Mouse (Mus musculus) MEL (cell line): Measurements from ENCODE around the gene Pbx4. TPM values are rescaled to one million over a fixed set of nuclear protein-coding genes. Genes with fewer than 3 reads are reported as not detected.

Experiments used
- DNase-seq: peaks from one replicate; pipeline ENCODE4 v3.0.0; 2011; ENCODE audit warnings: low read depth, low spot score
- H3K27ac ChIP-seq: 2 replicates; pipeline ENCODE4 v1.5.1; 2012; ENCODE audit warnings: low read depth, mild to moderate bottlenecking, control low read depth, low read length, moderate library complexity; ENCODE audit not compliant: control insufficient read depth
- H3K27me3 ChIP-seq, 2 experiments: fragments of 150-350 bp in 1 of 2; sonication (generic) in 1 of 2; 2 replicates each; pipeline ENCODE4 v1.6.1; 2012; ENCODE audit warnings: low read length in 2 of 2, mild to moderate bottlenecking in 2 of 2, improper control_type of control experiment in 1 of 2, moderate library complexity in 1 of 2; ENCODE audit not compliant: insufficient read depth in 2 of 2, control insufficient read depth in 1 of 2
- H3K36me3 ChIP-seq, 2 experiments: 2 replicates each; pipeline ENCODE4 v1.6.1; 2012 to 2014; ENCODE audit warnings: low read length in 2 of 2, improper control_type of control experiment in 1 of 2, inconsistent platforms in 1 of 2, mild to moderate bottlenecking in 1 of 2; ENCODE audit not compliant: insufficient read depth in 2 of 2, control insufficient read depth in 1 of 2
- H3K4me1 ChIP-seq, 2 experiments: fragments of 150-350 bp in 1 of 2; sonication (generic) in 1 of 2; 2 replicates each; pipeline ENCODE4 v1.6.1; 2012; ENCODE audit warnings: low read length in 2 of 2, improper control_type of control experiment in 1 of 2, mild to moderate bottlenecking in 1 of 2; ENCODE audit not compliant: insufficient read depth in 2 of 2, control insufficient read depth in 1 of 2
- H3K4me3 ChIP-seq, 2 experiments: fragments of 150-350 bp in 1 of 2; sonication (generic) in 1 of 2; 2 replicates each; pipeline ENCODE4 v1.5.1; 2012; ENCODE audit warnings: low read depth in 2 of 2, low read length in 2 of 2, mild to moderate bottlenecking in 2 of 2, moderate library complexity in 2 of 2, control low read depth in 1 of 2, improper control_type of control experiment in 1 of 2; ENCODE audit not compliant: control insufficient read depth in 1 of 2, insufficient read depth in 1 of 2
- H3K79me2 ChIP-seq: 2 replicates; pipeline ENCODE4 v1.6.1; 2012; ENCODE audit warnings: mild to moderate bottlenecking, low read length, moderate library complexity; ENCODE audit not compliant: control insufficient read depth, poor library complexity, insufficient read depth
- H3K9ac ChIP-seq: 2 replicates; pipeline ENCODE4 v1.6.1; 2012; ENCODE audit warnings: low read depth, mild to moderate bottlenecking, control low read depth, low read length, moderate library complexity; ENCODE audit not compliant: control insufficient read depth, poor library complexity, severe bottlenecking
- H3K9me3 ChIP-seq: fragments of 150-350 bp; sonication (generic); replicated peaks from 2 replicates; pipeline ENCODE4 v1.6.1; 2012; ENCODE audit warnings: mild to moderate bottlenecking, low read length, improper control_type of control experiment, moderate library complexity; ENCODE audit not compliant: insufficient read depth
- BHLHE40 ChIP-seq: IDR thresholded peaks from 2 replicates; pipeline ENCODE4 v1.6.1; 2012; ENCODE audit warnings: low read depth, mild to moderate bottlenecking, inconsistent platforms, low read length, improper control_type of control experiment, borderline replicate concordance
- CHD1 ChIP-seq: IDR thresholded peaks from 2 replicates; pipeline ENCODE4 v1.6.1; 2012; ENCODE audit warnings: low read depth, mild to moderate bottlenecking, inconsistent platforms, low read length, improper control_type of control experiment
- CTCF ChIP-seq, 3 experiments: IDR thresholded peaks in 2 of 3; conservative IDR thresholded peaks in 1 of 3; 2 replicates each; pipeline ENCODE4 v1.5.1; 2011 to 2012; ENCODE audit warnings: low read length in 3 of 3, low read depth in 2 of 3, mild to moderate bottlenecking in 2 of 3, improper control_type of control experiment in 1 of 3, inconsistent platforms in 1 of 3, mixed read lengths in 1 of 3, moderate library complexity in 1 of 3; ENCODE audit not compliant: control insufficient read depth in 1 of 3, insufficient read depth in 1 of 3, poor library complexity in 1 of 3, severe bottlenecking in 1 of 3
- E2F4 ChIP-seq: IDR thresholded peaks from 2 replicates; pipeline ENCODE4 v1.6.1; 2011; ENCODE audit warnings: low read depth, low read length, improper control_type of control experiment, borderline replicate concordance
- EP300 ChIP-seq, 2 experiments: IDR thresholded peaks; 2 replicates each; pipeline ENCODE4 v1.6.1; 2011; ENCODE audit warnings: improper control_type of control experiment in 2 of 2, low read length in 2 of 2, low read depth in 1 of 2, mild to moderate bottlenecking in 1 of 2
- NELFE ChIP-seq: IDR thresholded peaks from 2 replicates; pipeline ENCODE4 v1.6.1; 2011; ENCODE audit warnings: low read depth, low read length, improper control_type of control experiment
- NRF1 ChIP-seq: IDR thresholded peaks from 2 replicates; pipeline ENCODE4 v1.6.1; 2014; ENCODE audit warnings: low read depth, mild to moderate bottlenecking, inconsistent platforms, low read length, improper control_type of control experiment, moderate library complexity; ENCODE audit not compliant: poor library complexity, insufficient read depth, severe bottlenecking
- POLR2AphosphoS5 ChIP-seq: IDR thresholded peaks from 2 replicates; pipeline ENCODE4 v1.6.1; 2012; ENCODE audit warnings: low read depth, borderline replicate concordance, mild to moderate bottlenecking, inconsistent platforms, low read length, moderate library complexity, mixed read lengths
- RAD21 ChIP-seq: IDR thresholded peaks from 2 replicates; pipeline ENCODE4 v1.6.1; 2011; ENCODE audit warnings: mild to moderate bottlenecking, low read depth, low read length, improper control_type of control experiment
- RCOR1 ChIP-seq: IDR thresholded peaks from 2 replicates; pipeline ENCODE4 v1.6.1; 2012; ENCODE audit warnings: low read depth, mild to moderate bottlenecking, inconsistent platforms, low read length, improper control_type of control experiment
- SMC3 ChIP-seq: IDR thresholded peaks from 2 replicates; pipeline ENCODE4 v1.6.1; 2011; ENCODE audit warnings: low read depth, low read length, improper control_type of control experiment
- TAL1 ChIP-seq: IDR thresholded peaks from 2 replicates; pipeline ENCODE4 v1.6.1; 2012; ENCODE audit warnings: mild to moderate bottlenecking, inconsistent platforms, low read length, moderate library complexity, mixed read lengths
- UBTF ChIP-seq: IDR thresholded peaks from 2 replicates; pipeline ENCODE4 v1.6.1; 2012; ENCODE audit warnings: low read depth, mild to moderate bottlenecking, inconsistent platforms, low read length, improper control_type of control experiment, moderate library complexity, borderline replicate concordance; ENCODE audit not compliant: insufficient read depth
- USF2 ChIP-seq, 2 experiments: IDR thresholded peaks; 2 replicates each; pipeline ENCODE4 v1.6.1; 2011 to 2012; ENCODE audit warnings: improper control_type of control experiment in 2 of 2, low read length in 2 of 2, borderline replicate concordance in 1 of 2, inconsistent platforms in 1 of 2, low read depth in 1 of 2, mild to moderate bottlenecking in 1 of 2; ENCODE audit not compliant: insufficient read depth in 1 of 2
- polyA plus RNA-seq, 2 experiments: library from polyadenylated mRNA; stranded (reverse) in 1 of 2; unstranded in 1 of 2; fragments of >175 nt in 1 of 2; fragments of >200 nt in 1 of 2; gene quantifications; 2 replicates each; pipeline versions ENCODE4 v1.2.1 to v1.2.4; 2012; ENCODE audit warnings: low replicate concordance in 2 of 2, low read depth in 1 of 2; ENCODE audit not compliant: insufficient read length in 2 of 2, insufficient read depth in 1 of 2, missing spikeins in 1 of 2
- total RNA-seq: library from RNA; depleted of rRNA; stranded (reverse); fragments of 300-350 nt; gene quantifications from 2 replicates; pipeline ENCODE4 v1.2.3, GENCODE M21; 2012

The Pbx4 gene
- total and polyA plus RNA-seq, 3 experiments, result 9.3 to 15.6 TPM; not detected in 1

DNA sequence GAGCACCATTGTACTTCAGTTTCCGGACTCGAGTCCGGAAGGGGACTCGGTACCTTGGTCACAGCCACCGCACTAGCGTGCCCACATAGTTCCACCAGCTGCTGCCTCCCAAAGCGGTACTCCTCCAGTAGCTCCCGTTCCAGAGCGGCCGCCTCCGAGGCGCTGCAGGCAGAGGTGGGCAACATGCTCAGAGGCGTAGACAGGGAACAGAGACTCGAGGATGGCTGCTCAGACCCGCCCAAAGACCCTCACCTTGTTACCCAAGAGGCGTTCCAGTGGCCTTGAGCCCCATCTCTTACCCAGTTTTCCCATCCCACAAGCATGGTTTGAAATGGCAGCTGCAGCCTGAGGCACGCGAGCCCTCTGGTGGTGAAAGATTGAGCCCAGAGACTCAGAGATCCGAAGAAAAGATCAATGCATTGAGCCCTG lies 58.5 kb downstream of the Pbx4 start:
- Histone ChIP-seq H3K27me3 (no peaks in the 10 kb centered on the region), H3K9ac (no peak overlapping the region), H3K27ac (no peak overlapping the region), H3K36me3 (no peaks in the 10 kb centered on the region), H3K9me3 (no peaks in the 10 kb centered on the region), H3K4me3 (no peak overlapping the region), H3K79me2 (0 out of 2 replicates have a peak, but pooled peaks cover 1% of the 10 kb centered on the region), H3K4me1 (no peaks in the 10 kb centered on the region)
- DNase-seq, result no peak
- TF ChIP-seq SMC3 (peak; percentile 24; the same call in 1 of the 2 replicates), NRF1 (no peak), EP300 (IDR thresholded peaks at IDR 0.05; ENCODE audit: low read depth in 1 of 2, low read length in 2 of 2) (no peak), BHLHE40 (no peak), USF2 (IDR thresholded peaks at IDR 0.05; ENCODE audit: borderline replicate concordance in 1 of 2, insufficient read depth in 1 of 2, low read depth in 1 of 2, low read length in 2 of 2) (no peak), UBTF (no peak), CTCF (IDR thresholded peaks at IDR 0.05 in 2 of 3, conservative IDR thresholded peaks at IDR 0.05 in 1 of 3; ENCODE audit: control insufficient read depth in 1 of 3, insufficient read depth in 1 of 3, low read depth in 2 of 3, low read length in 3 of 3, poor library complexity in 1 of 3, severe bottlenecking in 1 of 3) (peak in 2 of 3 experiments; percentile 30 to 32; a peak in 4 of 6 replicates)

DNA sequence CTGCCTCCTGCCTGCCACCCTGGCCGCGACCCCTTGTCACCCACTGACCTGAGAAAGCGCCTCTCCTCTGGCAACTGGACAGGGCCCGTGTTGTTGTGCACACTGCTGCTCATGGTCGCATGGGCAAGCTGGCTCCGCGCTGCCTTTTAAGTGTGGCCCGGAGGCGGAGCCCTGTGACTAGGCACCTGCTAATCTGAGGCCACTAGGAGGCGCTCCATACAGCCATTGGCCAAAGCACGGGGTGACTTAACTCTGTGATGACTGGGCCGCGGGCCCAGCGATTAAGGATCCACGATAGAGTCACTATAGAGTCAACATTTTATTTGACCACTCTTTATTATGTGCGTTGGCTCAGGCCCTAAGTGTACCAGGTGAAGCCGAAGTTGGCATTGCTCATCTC lies 61.6 kb downstream of the Pbx4 start:
- no peaks in the 10 kb centered on the region for H3K27me3 ChIP-seq
- peak; percentile 79 for DNase-seq
- no peak overlapping the region for H3K4me3 ChIP-seq
- peaks cover 21% of the 10 kb centered on the region for H3K79me2 ChIP-seq
- TF ChIP-seq POLR2AphosphoS5, result no peak
- peak; percentile 71 to 87 (median 73) for TF ChIP-seq CTCF (IDR thresholded peaks at IDR 0.05 in 2 of 3, conservative IDR thresholded peaks at IDR 0.05 in 1 of 3; ENCODE audit: control insufficient read depth in 1 of 3, insufficient read depth in 1 of 3, low read depth in 2 of 3, low read length in 3 of 3, poor library complexity in 1 of 3, severe bottlenecking in 1 of 3)
- peak; percentile 59 for TF ChIP-seq SMC3
- peak; percentile 48 for TF ChIP-seq RAD21
- H3K9ac ChIP-seq, result no peak overlapping the region
- H3K4me1 ChIP-seq, result no peaks in the 10 kb centered on the region
- H3K9me3 ChIP-seq, result no peaks in the 10 kb centered on the region
- no peak overlapping the region for H3K27ac ChIP-seq
- no peaks in the 10 kb centered on the region for H3K36me3 ChIP-seq

DNA sequence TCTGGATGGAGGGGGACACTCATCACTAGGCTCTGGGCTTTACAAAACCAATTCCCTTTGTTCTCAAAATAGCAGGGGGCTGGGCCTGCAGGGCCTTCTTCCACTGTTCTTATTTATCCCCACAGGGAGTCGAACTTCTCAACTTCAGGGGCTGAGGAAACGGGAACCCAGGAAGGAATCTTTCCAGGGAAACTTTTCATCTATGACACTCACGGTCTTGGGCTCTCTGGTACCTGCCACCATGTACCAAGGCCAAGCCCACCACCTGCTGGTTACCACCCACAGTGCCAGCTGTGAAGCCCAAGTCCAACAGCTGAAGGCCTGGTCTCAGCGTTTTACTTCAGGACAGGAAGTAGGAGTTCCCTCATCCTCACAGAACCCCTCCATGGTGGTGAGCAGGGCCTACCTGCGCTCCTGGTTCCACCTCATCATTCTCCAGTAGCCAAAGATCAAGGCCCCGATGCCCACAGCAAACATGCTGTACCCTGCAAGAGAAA lies 62.6 kb downstream of the Pbx4 start:
- Histone ChIP-seq H3K9ac (no peak overlapping the region), H3K27ac (no peak overlapping the region), H3K4me1 (no peaks in the 10 kb centered on the region), H3K27me3 (no peaks in the 10 kb centered on the region), H3K79me2 (peaks cover 26% of the 10 kb centered on the region), H3K36me3 (peaks cover 0 to 4% of the 10 kb centered on the region in 2 experiments; a peak in 1 of 4 replicates)
- DNase-seq, result no peak
- TF ChIP-seq RCOR1 (no peak), TAL1 (no peak), POLR2AphosphoS5 (no peak), RAD21 (no peak), E2F4 (no peak), SMC3 (no peak), NELFE (no peak), CHD1 (no peak)
- TF ChIP-seq, all 39 proteins: peak for 0
- Histone ChIP-seq H3K4me3 (no peak overlapping the region), H3K9me3 (no peaks in the 10 kb centered on the region)
